Mouse (Mus musculus) kidney, embryonic 15.5 days (tissue): ENCODE results near the gene Lmo4. TPM values are rescaled to one million over a fixed set of nuclear protein-coding genes. Genes with fewer than 3 reads are reported as not detected.

Experiments used
- ATAC-seq: fragments of 200-750 bp; cut with Nextera tagmentation; replicated peaks from 2 replicates; pipeline ENCODE4 v1.8.0; 2017; ENCODE audit warnings: moderate TSS enrichment; ENCODE audit not compliant: low FRiP score
- H3K27ac ChIP-seq: fragments of 300-500 bp; sonication (generic); 2 replicates; pipeline ENCODE4 v1.5.1; 2015; ENCODE audit warnings: mild to moderate bottlenecking, inconsistent platforms
- H3K27me3 ChIP-seq: fragments of 300-500 bp; sonication (generic); 2 replicates; pipeline ENCODE4 v1.6.1; 2015; ENCODE audit warnings: inconsistent platforms
- H3K36me3 ChIP-seq: fragments of 300-500 bp; sonication (generic); 2 replicates; pipeline ENCODE4 v1.6.1; 2015; ENCODE audit warnings: inconsistent platforms
- H3K4me1 ChIP-seq: fragments of 300-500 bp; sonication (generic); 2 replicates; pipeline ENCODE4 v1.6.1; 2015; ENCODE audit warnings: inconsistent platforms
- H3K4me2 ChIP-seq: fragments of 300-500 bp; sonication (generic); 2 replicates; pipeline ENCODE4 v1.6.1; 2015; ENCODE audit warnings: moderate library complexity, mild to moderate bottlenecking, inconsistent platforms
- H3K4me3 ChIP-seq: fragments of 300-500 bp; sonication (generic); replicated peaks from 2 replicates; pipeline ENCODE4 v1.5.1; 2015; ENCODE audit warnings: mild to moderate bottlenecking, inconsistent platforms
- H3K9ac ChIP-seq: fragments of 300-500 bp; sonication (generic); 2 replicates; pipeline ENCODE4 v1.6.1; 2015; ENCODE audit warnings: mild to moderate bottlenecking, inconsistent platforms
- H3K9me3 ChIP-seq: fragments of 300-500 bp; sonication (generic); replicated peaks from 2 replicates; pipeline ENCODE4 v1.6.1; 2016; ENCODE audit warnings: inconsistent platforms
- WGBS: fragments of 180-500 bp; shearing (Covaris S2); methylation state at CpG from one replicate; pipeline ENCODE4 v1.1.7; 2015; ENCODE audit warnings: mixed read lengths; 5-methylcytosine and 5-hydroxymethylcytosine counted together
- polyA plus RNA-seq: library from polyadenylated mRNA; unstranded; fragments of >200 nt; fragmentation: Nextera tagmentation; extraction: Ambion mirVana; gene quantifications from 2 replicates; pipeline ENCODE4 v1.2.1, GENCODE M21; 2015

The Lmo4 gene
- polyA plus RNA-seq, 1 experiment from 2014 or later = 58.6 TPM

DNA sequence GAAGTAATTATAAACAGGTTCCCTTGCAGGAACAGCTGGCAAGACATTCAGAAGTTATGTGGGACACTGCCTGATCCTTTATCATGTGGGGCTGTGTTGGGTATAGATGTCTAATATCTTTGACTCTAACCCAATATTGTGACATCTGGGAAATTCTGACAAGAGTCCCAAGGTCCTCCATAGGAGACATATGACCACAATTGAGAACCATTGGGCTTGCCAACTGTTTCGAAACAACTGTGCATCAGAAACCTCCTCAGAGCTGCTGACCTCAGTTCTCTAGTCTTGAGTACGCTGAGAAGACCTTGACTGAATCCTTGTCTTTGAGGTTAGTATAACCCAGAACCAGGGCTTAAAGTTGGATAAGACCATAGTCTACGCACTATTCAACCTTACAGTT, 66.4 kb downstream of the Lmo4 start:
- Histone ChIP-seq H3K27me3 (no peaks in the 10 kb centered on the region), H3K4me3 (no peak overlapping the region), H3K9ac (no peak overlapping the region), H3K36me3 (no peaks in the 10 kb centered on the region), H3K4me2 (no peak overlapping the region), H3K27ac (no peak overlapping the region), H3K9me3 (no peaks in the 10 kb centered on the region), H3K4me1 (no peaks in the 10 kb centered on the region; the same call in 1 of the 2 replicates)
- WGBS = 95% methylated on average over 3 of the region's 3 CpGs
- ATAC-seq = no peak
